Mouse (Mus musculus): ENCODE results near the gene Lexm.

GRCm38 (mm10) chr4:106590142-106590541, 26.9 kb downstream of the Lexm start:
- TF ChIP-seq CTCF (IDR thresholded peaks at IDR 0.05) (no peak), EP300 (IDR thresholded peaks at IDR 0.05) (no peak)

All from lung, postnatal 0 days (tissue).